Mouse (Mus musculus) embryo, embryonic 10.5 days (tissue): ENCODE data around the gene Nme4.

Experiments
- DNase-seq: peaks from one replicate; pipeline ENCODE4 v3.0.0-alpha.2; 2015; ENCODE audit warnings: low spot score

Gene Nme4

DNA sequence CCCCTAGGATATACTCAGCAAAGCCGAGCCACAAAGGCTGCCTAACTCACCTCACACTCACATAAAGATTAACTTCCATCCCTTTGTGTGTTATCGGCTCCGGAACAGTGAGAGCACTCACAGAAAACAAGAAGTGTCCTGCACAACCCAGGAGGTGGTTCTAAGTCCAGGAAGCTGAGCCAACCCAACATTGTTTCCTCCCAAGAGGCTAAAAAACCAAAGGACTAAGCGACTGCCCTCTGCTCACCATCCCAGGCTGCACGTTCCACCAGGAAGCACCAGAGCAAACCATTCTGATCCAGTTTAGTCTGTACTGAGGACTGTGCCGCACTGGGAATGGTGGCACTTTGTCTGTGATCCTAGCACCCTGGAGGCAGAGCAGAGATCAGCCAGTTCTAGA lies 30.5 kb downstream of the Nme4 start:
- no peak for DNase-seq

DNA sequence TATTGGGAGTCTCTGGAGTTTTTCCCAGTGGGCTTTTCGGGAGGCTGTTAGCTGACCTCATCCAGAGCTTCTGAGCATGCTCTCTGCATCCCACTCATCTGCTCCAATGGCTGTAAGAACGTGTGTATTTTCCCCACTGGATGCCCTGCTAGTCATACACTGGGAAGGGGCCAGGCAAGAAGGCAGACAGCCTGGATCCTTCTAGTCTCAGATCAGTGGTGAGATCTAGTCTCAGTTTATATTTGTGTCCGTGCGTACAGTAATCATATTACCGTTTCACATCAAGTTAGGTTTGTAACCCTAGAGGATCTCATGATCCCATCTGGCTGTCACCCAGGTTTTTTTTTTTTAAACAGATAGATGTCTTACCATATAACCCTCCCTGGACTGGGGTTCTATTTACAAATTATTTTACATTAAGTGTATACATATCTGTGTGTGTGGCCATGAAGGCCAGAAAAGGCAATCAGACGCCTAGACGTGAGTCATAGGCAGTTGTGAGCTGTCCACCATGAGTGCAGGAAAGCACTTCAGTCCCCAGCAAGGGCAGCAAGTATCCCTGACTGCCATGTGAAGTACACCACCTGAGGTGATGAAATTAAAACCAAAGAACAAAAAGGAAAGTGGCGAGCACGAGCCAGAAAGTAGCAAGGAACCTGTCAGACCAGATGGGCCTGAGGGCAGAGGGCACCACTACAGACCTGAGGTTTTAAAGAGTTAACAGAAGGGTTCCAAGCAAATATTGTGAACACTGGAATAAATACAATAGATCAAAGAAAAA lies 37.4 kb downstream of the Nme4 start:
- DNase-seq = no peak

DNA sequence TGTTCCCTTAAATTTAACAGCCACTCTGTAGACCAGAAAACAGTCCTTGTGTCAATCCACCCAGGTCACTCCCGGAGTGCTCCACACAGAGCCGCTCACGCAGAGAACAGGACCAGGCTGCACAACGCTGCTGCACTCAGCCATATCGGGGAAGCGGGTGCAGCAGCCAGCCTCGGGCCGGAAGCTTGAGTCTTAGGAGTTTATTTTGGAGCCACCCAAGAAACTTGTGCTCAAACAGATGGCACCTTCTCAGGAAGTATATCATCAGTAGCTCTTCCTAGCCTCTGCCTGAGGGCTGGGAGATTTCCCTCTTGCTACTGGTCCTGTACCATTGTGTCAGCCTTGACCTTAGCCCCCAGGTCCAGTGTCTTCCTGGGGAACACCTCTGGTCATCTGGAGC lies 38.1 kb downstream of the Nme4 start:
- no peak for DNase-seq

DNA sequence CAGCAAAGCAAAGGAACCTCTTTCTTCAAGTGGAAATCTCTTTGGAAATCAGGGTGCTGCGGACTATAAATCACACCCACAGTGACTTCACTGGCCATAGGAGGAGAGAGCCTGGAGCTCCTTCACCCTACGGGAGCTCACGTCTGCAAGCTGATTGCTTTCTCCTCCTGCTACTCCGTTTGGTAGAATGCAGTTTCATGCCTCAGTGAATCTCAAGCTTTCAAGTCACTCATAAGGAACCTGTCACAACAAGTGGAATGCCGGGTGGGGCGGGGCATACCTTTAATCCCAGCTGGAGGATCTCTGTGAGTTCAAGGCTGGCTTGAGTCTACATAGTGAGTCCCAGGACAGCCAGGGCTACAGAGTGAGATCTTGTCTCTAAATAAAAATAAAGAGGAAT lies 40.2 kb downstream of the Nme4 start:
- DNase-seq = no peak

DNA sequence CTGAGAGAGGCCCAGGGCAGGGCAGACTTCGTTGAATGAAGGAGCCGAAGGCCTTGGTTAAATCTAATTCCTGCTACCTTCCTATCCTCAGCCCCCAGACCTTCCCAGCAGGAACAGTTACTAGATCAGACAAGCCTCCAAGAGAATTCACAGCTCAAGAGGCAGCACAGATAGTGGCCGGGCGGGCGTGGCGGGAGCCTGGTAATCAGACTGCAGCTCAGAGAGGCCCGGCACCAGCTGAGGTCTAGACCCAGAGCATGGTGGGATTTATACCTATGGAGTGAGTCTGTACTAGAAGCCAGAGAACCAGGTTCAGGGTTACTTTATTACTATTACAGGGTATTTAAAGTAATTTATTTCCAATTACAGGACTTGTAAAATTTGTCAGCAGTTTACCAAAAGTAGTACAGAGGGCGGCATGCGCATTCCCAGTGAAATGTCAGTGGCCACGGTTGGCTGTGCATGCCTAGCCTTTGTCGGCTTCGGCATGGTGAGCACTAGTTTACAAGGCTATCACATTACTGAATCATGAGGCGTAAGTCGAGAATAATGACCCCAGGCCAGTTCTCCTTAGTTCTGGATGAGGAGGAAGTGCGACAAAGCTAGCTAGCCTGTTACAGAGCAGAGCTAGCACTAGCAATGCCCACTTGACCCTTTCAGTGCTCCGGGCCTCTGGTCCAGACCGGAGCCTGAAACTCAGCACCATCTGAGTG lies 41.1 kb downstream of the Nme4 start:
- DNase-seq = peak; percentile 54

DNA sequence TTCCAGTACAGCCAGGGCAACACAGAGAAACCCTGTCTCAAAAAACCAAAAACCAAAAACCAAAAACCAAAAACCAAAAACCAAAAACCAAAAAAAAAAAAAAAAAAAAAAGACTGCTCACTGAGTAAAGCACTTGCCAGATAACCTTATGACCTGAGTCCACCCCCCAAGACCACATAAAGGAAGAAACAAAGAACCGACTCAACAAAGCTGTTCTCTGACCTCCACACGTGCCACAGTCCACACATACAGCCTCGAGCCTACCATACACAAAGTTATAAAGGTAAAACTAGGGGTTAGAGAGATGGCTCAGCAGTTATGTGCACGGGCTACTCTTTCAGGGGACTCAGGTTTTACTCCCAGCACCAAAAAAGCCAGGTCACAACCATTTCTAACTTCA lies 42.7 kb downstream of the Nme4 start:
- DNase-seq = no peak

DNA sequence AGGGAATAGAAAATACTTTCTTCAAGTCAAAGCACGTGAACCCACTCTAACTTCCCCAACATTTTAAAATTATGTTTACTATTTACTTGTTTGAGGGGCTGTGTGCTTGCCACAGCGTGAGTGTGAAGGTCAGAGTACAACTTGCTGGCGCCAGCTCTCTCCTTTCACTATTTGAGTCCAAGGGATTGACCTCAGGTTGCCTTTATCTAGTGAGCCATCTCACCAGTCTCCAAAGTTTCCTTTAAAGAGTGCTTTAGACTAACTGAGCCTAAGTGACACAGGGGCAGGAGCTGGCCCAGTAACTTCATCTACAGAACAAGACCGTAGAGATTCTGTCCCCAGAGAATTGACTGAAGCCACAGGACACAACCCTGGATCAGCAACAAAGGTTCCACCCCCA lies 43.3 kb downstream of the Nme4 start:
- DNase-seq = no peak

DNA sequence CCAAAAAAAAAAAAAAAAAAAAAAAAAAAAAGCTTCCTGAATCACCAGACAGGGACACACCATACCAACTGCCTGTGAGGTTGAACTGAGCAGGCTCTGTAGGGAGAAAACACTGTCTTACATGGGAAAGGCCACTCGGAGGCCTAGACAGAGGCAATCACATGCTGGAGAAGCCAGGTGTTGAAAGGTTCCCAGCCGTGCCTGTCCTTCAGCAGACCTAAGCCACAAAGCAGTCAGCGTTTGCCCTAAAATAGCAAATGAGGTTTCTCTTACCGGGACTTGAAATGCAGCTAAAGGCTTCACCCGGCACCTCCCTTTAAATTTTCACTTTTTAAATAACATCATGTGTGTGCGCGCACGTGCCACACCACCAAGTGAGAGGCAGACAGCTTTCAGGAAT lies 47.3 kb downstream of the Nme4 start:
- no peak for DNase-seq

DNA sequence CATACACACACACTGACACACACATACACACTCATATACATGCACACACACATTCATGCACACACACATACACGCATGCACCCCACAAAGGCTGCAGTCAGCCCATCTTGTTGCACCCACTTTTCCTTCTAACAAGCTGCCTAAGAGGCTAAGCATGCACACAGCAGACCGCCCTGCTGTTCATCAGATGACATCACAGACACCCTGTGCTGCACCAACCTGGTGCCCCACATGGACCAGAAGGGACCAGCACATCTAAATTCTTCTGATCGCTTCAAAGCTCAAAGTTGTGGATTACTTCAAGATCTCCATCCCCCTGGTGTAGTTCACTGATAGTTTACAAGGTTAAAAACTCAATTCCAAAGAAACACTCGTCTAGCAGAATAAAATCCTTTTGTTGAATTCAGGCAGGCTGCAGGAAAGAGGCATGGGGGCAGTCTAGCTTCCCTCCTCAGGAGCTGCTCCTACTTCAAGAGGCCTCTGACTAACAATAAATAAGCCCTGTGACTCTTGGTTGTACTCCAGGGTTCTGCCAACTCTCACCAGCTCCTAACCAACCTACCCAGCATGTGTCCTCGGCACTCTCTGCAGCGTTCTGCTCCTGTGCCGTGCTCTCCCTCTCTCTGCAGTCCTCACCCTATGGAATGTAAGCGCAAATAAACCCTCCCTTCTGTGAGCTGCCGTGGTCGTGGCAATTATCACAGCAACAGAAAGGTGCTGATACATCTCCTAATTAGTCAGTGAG lies 49.0 kb downstream of the Nme4 start:
- no peak for DNase-seq

DNA sequence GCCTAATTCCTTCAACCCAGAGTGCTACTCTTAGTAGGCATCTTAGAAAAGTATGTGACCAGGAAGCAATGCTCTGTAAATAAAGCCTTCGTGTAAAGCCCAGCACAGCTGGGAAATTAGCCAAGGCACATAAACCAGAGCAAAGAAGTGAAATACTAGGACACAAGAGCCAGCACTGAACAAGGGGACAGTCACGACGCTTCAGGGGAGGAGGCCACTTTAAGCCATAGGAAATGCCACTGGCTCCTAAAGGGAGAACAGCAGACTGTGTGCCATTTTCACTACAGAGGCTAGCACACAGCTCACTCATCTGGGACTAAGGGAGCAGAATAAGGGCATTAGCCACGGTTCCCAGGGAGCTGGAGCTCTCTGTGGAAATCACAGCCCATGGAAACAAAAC lies 50.1 kb downstream of the Nme4 start:
- no peak for DNase-seq

DNA sequence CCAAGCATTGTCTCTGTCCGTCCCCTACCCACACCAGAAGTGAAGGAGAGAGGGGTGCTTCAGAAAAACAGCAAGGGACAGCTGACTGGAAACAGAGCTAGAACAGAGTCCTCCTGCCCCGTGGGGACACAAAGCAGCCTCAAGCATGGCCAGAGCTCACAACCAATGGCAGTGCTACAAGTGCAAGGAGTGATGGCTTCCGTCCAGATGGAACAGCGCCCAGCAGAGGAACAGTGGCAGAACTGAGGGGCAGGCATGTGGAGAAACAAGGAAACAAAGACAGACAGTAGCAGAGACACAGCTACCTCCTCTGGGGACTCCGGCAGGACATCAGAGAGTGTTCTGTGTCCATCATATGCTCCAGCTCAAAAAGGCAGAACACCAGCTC lies 52.2 kb downstream of the Nme4 start:
- DNase-seq = no peak

DNA sequence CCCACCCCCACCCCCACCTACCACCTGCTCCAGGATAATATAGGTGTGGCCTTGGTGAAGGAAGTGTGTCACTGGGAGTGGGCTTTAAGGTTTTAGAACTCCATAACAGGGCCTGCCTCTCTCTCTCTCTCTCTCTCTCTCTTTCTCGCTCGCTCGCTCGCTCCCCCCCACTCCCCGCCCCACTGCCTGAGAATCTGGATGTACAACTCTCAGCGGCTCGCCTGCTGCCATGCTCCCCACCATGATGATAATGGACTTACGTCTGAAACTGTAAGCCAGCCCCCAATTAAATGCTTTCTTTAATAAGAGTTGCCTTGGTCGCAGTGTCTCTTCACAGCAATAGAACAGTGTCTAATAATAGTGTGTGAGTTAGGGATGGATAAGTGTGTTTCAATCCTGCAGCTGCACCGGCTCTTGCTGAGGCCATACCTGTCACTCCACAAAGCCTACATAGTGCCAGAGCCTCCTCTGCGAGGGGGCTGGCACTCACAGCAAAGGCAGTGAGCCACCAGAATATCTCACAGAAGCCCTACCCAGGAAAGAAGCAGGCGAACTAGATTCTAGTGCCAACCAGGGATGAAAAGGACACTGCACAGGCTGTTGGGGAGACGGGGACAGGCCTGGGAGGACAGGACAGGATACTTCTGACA lies 52.7 kb downstream of the Nme4 start:
- DNase-seq = no peak
